Mouse (Mus musculus): ENCODE measurements around the gene AI467606. TPM values are rescaled to one million over a fixed set of nuclear protein-coding genes. Genes with fewer than 3 reads are reported as not detected.

Gene AI467606
- polyA plus RNA-seq (2012; rRNA removed), result 4.6 and 4.9 TPM in 2 replicates

- TF ChIP-seq CTCF (IDR thresholded peaks at IDR 0.05; ENCODE audit: control insufficient read depth, insufficient read depth, insufficient replicate concordance, low read depth, low read length) (no peak), POLR2A (IDR thresholded peaks at IDR 0.05; ENCODE audit: control insufficient read depth, low read depth, low read length) (0 out of 2 replicates have a peak, but pooled peaks have one; percentile 24)
- Histone ChIP-seq H3K36me3 (ENCODE audit: control insufficient read depth, insufficient read depth, low read length) (no peaks in the 10 kb centered on the region), H3K27me3 (ENCODE audit: control insufficient read depth, insufficient read depth, low read length) (no peaks in the 10 kb centered on the region), H3K27ac (ENCODE audit: control insufficient read depth, insufficient read depth, low read depth, low read length) (peak within 1 kb of the TSS; percentile 71), H3K4me3 (ENCODE audit: control insufficient read depth, low read depth, low read length) (peak within 1 kb of the TSS; percentile 89), H3K4me1 (ENCODE audit: control insufficient read depth, insufficient read depth, low read length) (peaks cover 19% of the 10 kb centered on the region)
Measured at GRCm38 (mm10) chr7:127091114-127091896, at the start of gene AI467606. TSS of gene AI467606 (plus strand) at chr7:127091359.

- H3K4me1 ChIP-seq (ENCODE audit: control insufficient read depth, insufficient read depth, low read length), result peaks cover 7% of the 10 kb centered on the region
Measured at GRCm38 (mm10) chr7:127041851-127042672, 49.1 kb upstream of the AI467606 start, which contains the start of gene Kif22. TSS of gene Kif22 (minus strand) at chr7:127042471.

GRCm38 (mm10) chr7:127055026-127055585, 36.1 kb upstream of the AI467606 start:
- no peaks in the 10 kb centered on the region for H3K4me1 ChIP-seq (ENCODE audit: control insufficient read depth, insufficient read depth, low read length)
- H3K27me3 ChIP-seq (ENCODE audit: control insufficient read depth, insufficient read depth, low read length), result no peaks in the 10 kb centered on the region
- no peak for TF ChIP-seq POLR2A (IDR thresholded peaks at IDR 0.05; ENCODE audit: control insufficient read depth, low read depth, low read length)
- no peak for TF ChIP-seq CTCF (IDR thresholded peaks at IDR 0.05; ENCODE audit: control insufficient read depth, insufficient read depth, insufficient replicate concordance, low read depth, low read length)
- no peak overlapping the region for H3K27ac ChIP-seq (ENCODE audit: control insufficient read depth, insufficient read depth, low read depth, low read length)
- H3K36me3 ChIP-seq (ENCODE audit: control insufficient read depth, insufficient read depth, low read length), result no peaks in the 10 kb centered on the region
- no peak overlapping the region for H3K4me3 ChIP-seq (ENCODE audit: control insufficient read depth, low read depth, low read length)

More at GRCm38 (mm10) chr7:127041851-127042672, 49.1 kb upstream of the AI467606 start, which contains the start of gene Kif22:
- Histone ChIP-seq H3K4me3 (ENCODE audit: control insufficient read depth, low read depth, low read length) (peak within 1 kb of the TSS; percentile 97), H3K27me3 (ENCODE audit: control insufficient read depth, insufficient read depth, low read length) (no peaks in the 10 kb centered on the region), H3K36me3 (ENCODE audit: control insufficient read depth, insufficient read depth, low read length) (no peaks in the 10 kb centered on the region), H3K27ac (ENCODE audit: control insufficient read depth, insufficient read depth, low read depth, low read length) (peak within 1 kb of the TSS; percentile 73)
- TF ChIP-seq POLR2A (IDR thresholded peaks at IDR 0.05; ENCODE audit: control insufficient read depth, low read depth, low read length) (peak; percentile 51; the same call in 1 of the 2 replicates), CTCF (IDR thresholded peaks at IDR 0.05; ENCODE audit: control insufficient read depth, insufficient read depth, insufficient replicate concordance, low read depth, low read length) (no peak)

- H3K27ac ChIP-seq (ENCODE audit: control insufficient read depth, insufficient read depth, low read depth, low read length), result no peak overlapping the region
- TF ChIP-seq POLR2A (IDR thresholded peaks at IDR 0.05; ENCODE audit: control insufficient read depth, low read depth, low read length), result no peak
- no peak for TF ChIP-seq CTCF (IDR thresholded peaks at IDR 0.05; ENCODE audit: control insufficient read depth, insufficient read depth, insufficient replicate concordance, low read depth, low read length)
- H3K27me3 ChIP-seq (ENCODE audit: control insufficient read depth, insufficient read depth, low read length), result no peaks in the 10 kb centered on the region
- H3K4me1 ChIP-seq (ENCODE audit: control insufficient read depth, insufficient read depth, low read length), result no peaks in the 10 kb centered on the region
- H3K36me3 ChIP-seq (ENCODE audit: control insufficient read depth, insufficient read depth, low read length), result no peaks in the 10 kb centered on the region
- no peak overlapping the region for H3K4me3 ChIP-seq (ENCODE audit: control insufficient read depth, low read depth, low read length)
Measured at GRCm38 (mm10) chr7:127065538-127065937, 25.6 kb upstream of the AI467606 start.

- Histone ChIP-seq H3K4me3 (ENCODE audit: control insufficient read depth, low read depth, low read length) (no peak overlapping the region), H3K27ac (ENCODE audit: control insufficient read depth, insufficient read depth, low read depth, low read length) (no peak overlapping the region), H3K4me1 (ENCODE audit: control insufficient read depth, insufficient read depth, low read length) (no peaks in the 10 kb centered on the region), H3K27me3 (ENCODE audit: control insufficient read depth, insufficient read depth, low read length) (no peaks in the 10 kb centered on the region), H3K36me3 (ENCODE audit: control insufficient read depth, insufficient read depth, low read length) (no peaks in the 10 kb centered on the region)
- TF ChIP-seq POLR2A (IDR thresholded peaks at IDR 0.05; ENCODE audit: control insufficient read depth, low read depth, low read length), result no peak
- no peak for TF ChIP-seq CTCF (IDR thresholded peaks at IDR 0.05; ENCODE audit: control insufficient read depth, insufficient read depth, insufficient replicate concordance, low read depth, low read length)
Measured at GRCm38 (mm10) chr7:127066317-127066716, 24.8 kb upstream of the AI467606 start.

- no peak overlapping the region for H3K27ac ChIP-seq (ENCODE audit: control insufficient read depth, insufficient read depth, low read depth, low read length)
- TF ChIP-seq POLR2A (IDR thresholded peaks at IDR 0.05; ENCODE audit: control insufficient read depth, low read depth, low read length), result no peak
- no peak for TF ChIP-seq CTCF (IDR thresholded peaks at IDR 0.05; ENCODE audit: control insufficient read depth, insufficient read depth, insufficient replicate concordance, low read depth, low read length)
Measured at GRCm38 (mm10) chr7:127070871-127071413, 20.2 kb upstream of the AI467606 start.

More at GRCm38 (mm10) chr7:127070871-127071413, 20.2 kb upstream of the AI467606 start:
- H3K27me3 ChIP-seq (ENCODE audit: control insufficient read depth, insufficient read depth, low read length), result no peaks in the 10 kb centered on the region
- no peak overlapping the region for H3K4me3 ChIP-seq (ENCODE audit: control insufficient read depth, low read depth, low read length)
- no peaks in the 10 kb centered on the region for H3K36me3 ChIP-seq (ENCODE audit: control insufficient read depth, insufficient read depth, low read length)
- H3K4me1 ChIP-seq (ENCODE audit: control insufficient read depth, insufficient read depth, low read length), result no peaks in the 10 kb centered on the region
